Mouse (Mus musculus) G1E (cell line): Measurements from ENCODE around the gene Rrp1. TPM values are rescaled to one million over a fixed set of nuclear protein-coding genes. Genes with fewer than 3 reads are reported as not detected.
"Not testable (repeated sequence)": the region's sequence is repeated elsewhere in the genome, so short reads cannot be mapped to it uniquely, and the experiment has no call there.

Source experiments
- ATAC-seq: 2 replicates; pipeline ENCODE4 v1.8.0; 2016; ENCODE audit warnings: mild to moderate bottlenecking; ENCODE audit not compliant: insufficient number of reproducible peaks, poor library complexity, low FRiP score, severe bottlenecking; ENCODE audit errors: extremely low read depth
- DNase-seq: peaks from one replicate; pipeline ENCODE4 v3.0.0; 2012; ENCODE audit warnings: low spot score
- H3K27me3 ChIP-seq: 2 replicates; pipeline ENCODE4 v1.6.1; 2012; ENCODE audit warnings: mild to moderate bottlenecking, low read length, inconsistent platforms; ENCODE audit not compliant: insufficient read depth
- H3K36me3 ChIP-seq: replicated peaks from 2 replicates; pipeline ENCODE3; 2012; ENCODE audit warnings: mild to moderate bottlenecking, inconsistent platforms
- H3K4me1 ChIP-seq: 2 replicates; pipeline ENCODE4 v1.6.1; 2012; ENCODE audit warnings: low read depth, low read length, inconsistent platforms, mixed read lengths; ENCODE audit not compliant: insufficient read depth
- H3K4me3 ChIP-seq: 2 replicates; pipeline ENCODE4 v1.5.1; 2012; ENCODE audit warnings: low read depth, mild to moderate bottlenecking, inconsistent platforms, low read length, moderate library complexity, mixed read lengths
- H3K9me3 ChIP-seq: replicated peaks from 2 replicates; pipeline ENCODE4 v1.6.1; 2012; ENCODE audit warnings: inconsistent platforms
- CTCF ChIP-seq: IDR thresholded peaks from 2 replicates; pipeline ENCODE4 v1.5.1; 2012; ENCODE audit warnings: low read depth, low read length, inconsistent platforms, mixed read lengths
- GATA1 ChIP-seq: IDR thresholded peaks from 2 replicates; pipeline ENCODE4 v1.6.1; 2012; ENCODE audit warnings: borderline replicate concordance, low read length, inconsistent platforms, mixed read lengths
- GATA2 ChIP-seq: IDR thresholded peaks from 2 replicates; pipeline ENCODE4 v1.6.1; 2012; ENCODE audit warnings: low read depth, low read length, inconsistent platforms, borderline replicate concordance
- POLR2AphosphoS5 ChIP-seq: IDR thresholded peaks from 2 replicates; pipeline ENCODE4 v1.6.1; 2012; ENCODE audit warnings: low read depth, low read length, inconsistent platforms; ENCODE audit not compliant: insufficient replicate concordance
- TAL1 ChIP-seq: conservative IDR thresholded peaks from 2 replicates; pipeline ENCODE4 v1.6.1; 2012; ENCODE audit warnings: low read depth, low read length, inconsistent platforms, mixed read lengths
- polyA plus RNA-seq: library from polyadenylated mRNA; stranded (reverse); fragments of >175 nt; gene quantifications from 2 replicates; pipeline ENCODE4 v1.2.3, GENCODE M21; 2012
- total RNA-seq, 2 experiments: library from RNA; stranded (forward) in 1 of 2; stranded (reverse) in 1 of 2; fragments of 200-1000 nt in 1 of 2; fragments of >200 nt in 1 of 2; fragmentation: Nextera tagmentation in 1 of 2; gene quantifications; 2 replicates each; pipeline ENCODE4 v1.2.3; 2014 to 2017

The Rrp1 gene
- total and polyA plus RNA-seq, 3 experiments: 172 to 464 (median 420) TPM

DNA sequence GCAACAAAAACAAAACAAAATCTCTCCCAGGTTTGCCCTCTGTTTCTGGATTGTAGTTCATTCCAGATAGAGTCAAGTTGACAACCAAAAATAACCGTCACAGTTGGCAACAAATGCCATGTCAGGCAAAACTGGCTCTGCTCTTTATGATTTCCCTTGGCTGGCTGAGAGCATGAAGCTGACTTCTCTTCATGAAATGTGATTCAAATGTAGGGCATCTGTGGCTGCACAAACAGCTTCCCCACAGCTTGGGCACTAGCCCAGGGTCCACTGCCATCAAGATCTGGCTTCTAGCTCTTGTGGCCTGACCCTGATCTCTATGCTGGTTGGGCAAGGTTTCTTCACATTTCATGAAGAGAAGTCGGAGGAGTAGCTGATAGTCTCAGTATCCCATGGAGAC lies 50.9 kb downstream of the Rrp1 start:
- Histone ChIP-seq H3K9me3 (no peaks in the 10 kb centered on the region), H3K4me3 (no peak overlapping the region), H3K27me3 (peaks cover 31% of the 10 kb centered on the region), H3K4me1 (peaks cover 36% of the 10 kb centered on the region), H3K36me3 (no peaks in the 10 kb centered on the region)
- DNase-seq: no peak
- ATAC-seq: no peak
- no peak for TF ChIP-seq CTCF
- TF ChIP-seq POLR2AphosphoS5: no peak
- TF ChIP-seq GATA1: no peak
- no peak for TF ChIP-seq TAL1
- no peak for TF ChIP-seq GATA2

DNA sequence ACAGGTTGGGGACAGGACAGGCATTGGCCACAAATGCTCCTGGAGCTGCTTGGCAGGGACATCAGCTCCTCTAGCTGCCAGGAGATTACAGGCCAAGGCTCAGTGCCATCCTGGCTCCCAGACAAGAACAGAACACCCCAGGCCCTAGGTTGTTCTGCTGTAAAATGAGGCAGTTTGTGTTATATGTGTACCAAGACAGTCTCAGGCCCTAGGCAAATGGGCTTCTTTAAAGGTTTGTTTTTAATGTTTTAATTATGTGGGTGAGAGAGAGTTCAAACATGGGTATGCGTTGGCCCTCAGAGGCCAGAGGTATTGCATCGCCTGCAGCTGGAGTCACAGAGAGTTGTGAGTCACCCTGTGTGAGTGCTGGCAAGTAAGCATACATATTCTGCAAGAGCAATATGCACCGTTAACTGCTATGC lies 52.5 kb downstream of the Rrp1 start:
- H3K4me1 ChIP-seq: peaks cover 22% of the 10 kb centered on the region

DNA sequence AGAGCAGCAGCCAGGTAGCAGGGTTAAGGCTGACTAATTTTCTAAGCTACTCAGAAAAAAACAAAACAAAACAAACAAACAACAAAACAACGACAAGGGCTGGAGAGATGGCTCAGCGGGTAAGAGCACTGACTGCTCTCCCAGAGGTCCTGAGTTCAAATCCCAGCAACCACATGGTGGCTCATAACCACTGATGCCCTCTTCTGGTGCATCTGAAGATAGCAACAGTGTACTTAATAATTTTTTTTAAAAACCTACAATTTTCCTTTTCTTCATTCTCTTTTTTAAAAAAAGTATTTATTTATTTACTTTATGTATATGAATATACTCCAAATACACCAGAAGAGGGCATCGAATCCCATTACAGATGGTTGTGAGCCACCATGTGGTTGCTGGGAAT lies 53.8 kb downstream of the Rrp1 start:
- not testable (repeated sequence) for H3K36me3 ChIP-seq, ATAC-seq

More for the DNA sequence above, 52.5 kb downstream of the Rrp1 start:
- TF ChIP-seq CTCF: no peak
- no peak for TF ChIP-seq GATA2
- TF ChIP-seq TAL1: no peak
- no peak for TF ChIP-seq POLR2AphosphoS5
- no peak for TF ChIP-seq GATA1
- no peaks in the 10 kb centered on the region for H3K36me3 ChIP-seq
- no peak overlapping the region for H3K4me3 ChIP-seq
- ATAC-seq: no peak
- H3K9me3 ChIP-seq: no peaks in the 10 kb centered on the region
- DNase-seq: no peak
- H3K27me3 ChIP-seq: peaks cover 38% of the 10 kb centered on the region

DNA sequence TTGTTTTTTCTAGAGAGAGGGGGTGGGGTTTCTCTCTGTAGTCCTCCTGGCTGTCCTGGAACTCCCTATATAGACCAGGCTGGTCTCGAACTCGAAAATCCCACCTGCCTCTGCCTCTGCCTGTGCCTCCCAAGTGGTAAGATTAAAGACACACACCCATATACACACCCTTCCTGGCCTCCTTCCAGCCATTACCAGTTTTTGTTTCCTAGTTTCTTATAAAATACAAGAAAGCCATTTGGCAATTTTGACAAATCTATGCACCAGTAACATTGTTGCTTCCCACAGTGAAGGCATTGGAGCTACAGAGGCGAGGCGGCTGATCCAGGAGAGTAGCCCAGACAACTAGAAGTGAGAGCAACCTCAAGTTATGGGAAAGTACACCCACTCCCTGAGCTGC lies 54.6 kb downstream of the Rrp1 start:
- Histone ChIP-seq H3K9me3 (no peaks in the 10 kb centered on the region), H3K4me3 (no peak overlapping the region), H3K4me1 (peaks cover 5% of the 10 kb centered on the region), H3K27me3 (peaks cover 45% of the 10 kb centered on the region), H3K36me3 (no peaks in the 10 kb centered on the region)
- DNase-seq (no peak), ATAC-seq (no peak)
- TF ChIP-seq TAL1 (no peak), GATA1 (no peak)

More for the DNA sequence above, 53.8 kb downstream of the Rrp1 start:
- not testable (repeated sequence) for H3K9me3 ChIP-seq, DNase-seq, H3K4me3 ChIP-seq
- Histone ChIP-seq H3K4me1 (peaks cover 12% of the 10 kb centered on the region), H3K27me3 (peaks cover 42% of the 10 kb centered on the region)

DNA sequence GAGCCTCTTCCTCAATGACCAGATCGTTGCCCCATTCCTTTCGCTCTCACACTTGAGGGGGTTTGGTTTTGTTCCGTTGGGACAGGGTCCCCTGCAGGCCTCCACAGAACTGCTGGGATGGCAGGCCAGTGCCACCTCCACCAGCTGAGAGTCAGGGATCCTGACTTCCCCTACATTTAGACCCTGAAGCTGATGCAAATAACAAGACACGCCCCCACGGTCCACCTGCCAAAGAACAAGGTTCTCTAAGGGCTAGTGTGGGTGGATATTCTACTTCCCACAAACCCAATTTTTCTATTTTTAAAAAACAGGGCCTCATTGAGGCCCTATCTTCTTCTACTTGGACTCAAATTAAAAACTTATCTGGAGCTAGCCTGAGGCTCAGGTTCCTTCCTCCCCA lies 55.1 kb downstream of the Rrp1 start:
- DNase-seq (no peak), ATAC-seq (no peak)
- H3K4me1 ChIP-seq: peaks cover 3% of the 10 kb centered on the region; the same call in 1 of the 2 replicates
- no peaks in the 10 kb centered on the region for H3K9me3 ChIP-seq
- no peaks in the 10 kb centered on the region for H3K36me3 ChIP-seq
- H3K4me3 ChIP-seq: no peak overlapping the region
- H3K27me3 ChIP-seq: peaks cover 45% of the 10 kb centered on the region
- no peak for TF ChIP-seq POLR2AphosphoS5
- no peak for TF ChIP-seq GATA1
- no peak for TF ChIP-seq TAL1
- TF ChIP-seq CTCF: no peak
- TF ChIP-seq GATA2: no peak

DNA sequence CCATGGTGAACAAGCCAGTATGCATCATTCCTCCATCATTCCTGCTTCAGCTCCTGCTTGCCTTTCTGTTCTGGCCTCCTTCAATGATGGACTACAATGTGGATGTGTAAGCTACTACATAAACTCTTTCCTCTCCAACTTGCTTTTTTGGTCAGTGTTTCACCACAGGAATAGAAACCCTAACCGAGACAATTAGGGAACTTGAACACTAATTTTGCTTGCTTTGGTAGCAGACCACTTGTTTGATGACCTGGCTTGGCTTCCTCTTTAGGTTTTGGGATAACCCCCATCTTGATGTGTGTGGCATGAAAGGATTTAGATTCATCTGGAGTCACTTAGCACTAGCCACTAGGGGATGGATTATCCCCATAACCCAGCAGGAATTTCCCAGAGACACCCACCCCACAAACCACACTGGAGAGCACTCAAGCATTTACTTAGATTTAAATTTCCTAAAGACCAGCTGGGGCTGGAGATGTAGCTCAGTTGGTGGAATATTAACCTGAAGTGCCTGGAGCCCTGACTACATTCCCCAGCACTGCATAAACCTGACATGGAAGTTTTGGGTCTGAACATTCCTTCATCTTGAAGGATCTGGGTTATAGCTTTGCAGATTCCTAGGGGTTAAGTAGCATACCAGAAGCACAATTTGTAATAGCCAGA lies 56.8 kb downstream of the Rrp1 start:
- Histone ChIP-seq H3K4me1 (peaks cover 8% of the 10 kb centered on the region), H3K4me3 (no peak overlapping the region), H3K36me3 (no peaks in the 10 kb centered on the region), H3K27me3 (peaks cover 46% of the 10 kb centered on the region), H3K9me3 (peaks cover 5% of the 10 kb centered on the region)
- DNase-seq (no peak), ATAC-seq (no peak)
- TF ChIP-seq CTCF (no peak), GATA2 (no peak), GATA1 (no peak), TAL1 (no peak), POLR2AphosphoS5 (no peak)

DNA sequence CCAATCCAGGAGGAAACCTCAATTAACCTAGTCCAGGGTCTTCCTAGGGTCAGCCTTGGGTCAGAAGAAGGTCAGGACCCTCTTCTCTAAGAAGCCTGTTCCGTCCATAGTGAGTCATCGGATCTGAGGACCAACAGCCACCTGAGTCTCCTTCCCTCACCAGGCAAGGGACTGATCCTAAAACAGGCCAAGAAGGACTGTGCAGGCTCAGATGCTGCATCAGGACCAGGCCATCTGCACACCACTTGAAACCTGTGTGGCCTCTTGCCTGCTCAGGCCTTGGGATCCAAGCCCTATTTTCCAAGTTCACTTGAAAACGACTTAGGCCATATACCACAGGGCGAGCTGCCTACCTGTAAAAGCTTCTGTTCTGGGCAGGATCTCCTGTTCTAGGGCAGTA lies 59.6 kb downstream of the Rrp1 start:
- H3K27me3 ChIP-seq: peaks cover 60% of the 10 kb centered on the region
- DNase-seq: no peak
- H3K36me3 ChIP-seq: no peaks in the 10 kb centered on the region
- no peak overlapping the region for H3K4me3 ChIP-seq
- H3K9me3 ChIP-seq: peaks cover 5% of the 10 kb centered on the region
- H3K4me1 ChIP-seq: peaks cover 8% of the 10 kb centered on the region
- no peak for ATAC-seq
- TF ChIP-seq CTCF (no peak), TAL1 (no peak), POLR2AphosphoS5 (no peak), GATA2 (no peak), GATA1 (no peak)
